Mouse (Mus musculus) lung, postnatal 0 days (tissue): ENCODE data around the gene Bspry. TPM values are rescaled to one million over a fixed set of nuclear protein-coding genes. Genes with fewer than 3 reads are reported as not detected.

Experiments used
- ATAC-seq: fragments of 200-750 bp; cut with Nextera tagmentation; 2 replicates; pipeline ENCODE4 v1.8.0; 2017; ENCODE audit warnings: moderate library complexity
- DNase-seq: peaks from one replicate; pipeline ENCODE4 v3.0.0-alpha.2; 2016; ENCODE audit warnings: low spot score
- H3K27ac ChIP-seq: fragments of 300-500 bp; sonication (generic); 2 replicates; pipeline ENCODE4 v1.5.1; 2014; ENCODE audit warnings: antibody characterized with exemption, mild to moderate bottlenecking, low read length, mixed read lengths
- H3K27me3 ChIP-seq: fragments of 300-500 bp; sonication (generic); replicated peaks from 2 replicates; pipeline ENCODE4 v1.6.1; 2014; ENCODE audit warnings: low read length, mixed read lengths; ENCODE audit not compliant: insufficient read depth
- H3K36me3 ChIP-seq: fragments of 300-500 bp; sonication (generic); 2 replicates; pipeline ENCODE4 v1.6.1; 2014; ENCODE audit warnings: low read length, mixed read lengths; ENCODE audit not compliant: insufficient read depth
- H3K4me1 ChIP-seq: fragments of 300-500 bp; sonication (generic); 2 replicates; pipeline ENCODE4 v1.6.1; 2014; ENCODE audit warnings: antibody characterized with exemption, low read depth, low read length, mixed read lengths; ENCODE audit not compliant: insufficient read depth
- H3K4me2 ChIP-seq: fragments of 300-500 bp; sonication (generic); replicated peaks from 2 replicates; pipeline ENCODE4 v1.6.1; 2014; ENCODE audit warnings: low read depth, mild to moderate bottlenecking, low read length, moderate library complexity, mixed read lengths
- H3K4me3 ChIP-seq: fragments of 300-500 bp; sonication (generic); 2 replicates; pipeline ENCODE4 v1.5.1; 2014; ENCODE audit warnings: low read depth, low read length
- H3K9ac ChIP-seq: fragments of 300-500 bp; sonication (generic); replicated peaks from 2 replicates; pipeline ENCODE4 v1.6.1; 2014; ENCODE audit warnings: low read depth, mild to moderate bottlenecking
- H3K9me3 ChIP-seq: fragments of 300-500 bp; sonication (generic); 2 replicates; pipeline ENCODE4 v1.6.1; 2016; ENCODE audit warnings: low read length, mixed read lengths
- CTCF ChIP-seq: IDR thresholded peaks from 2 replicates; pipeline ENCODE4 v1.5.1; 2016; ENCODE audit warnings: antibody characterized with exemption, mild to moderate bottlenecking
- EP300 ChIP-seq: IDR thresholded peaks from 2 replicates; pipeline ENCODE4 v1.6.1; 2016; ENCODE audit warnings: antibody characterized with exemption, mild to moderate bottlenecking, control low read depth
- WGBS: fragments of 180-500 bp; shearing (Covaris S2); extraction: QIAGEN DNeasy Blood & Tissue Kit; methylation state at CpG from one replicate; pipeline ENCODE4 v1.1.7; 2014; 5-methylcytosine and 5-hydroxymethylcytosine counted together
- polyA plus RNA-seq: library from polyadenylated mRNA; unstranded; fragments of >200 nt; fragmentation: Nextera tagmentation; extraction: Ambion mirVana; gene quantifications from 2 replicates; pipeline ENCODE4 v1.2.1, GENCODE M21; 2015

Bspry gene
- polyA plus RNA-seq, 1 experiment from 2014 or later, result 33.0 TPM

GRCm38 (mm10) chr4:62486162-62486696 is 6.4 kb downstream of the Bspry start:
- no peaks in the 10 kb centered on the region for H3K9me3 ChIP-seq
- no peaks in the 10 kb centered on the region for H3K36me3 ChIP-seq
- no peaks in the 10 kb centered on the region for H3K27me3 ChIP-seq
- H3K9ac ChIP-seq, result no peak overlapping the region
- TF ChIP-seq EP300, result no peak
- no peak for TF ChIP-seq CTCF
- DNase-seq, result peak; percentile 49
- H3K4me1 ChIP-seq, result peaks cover 13% of the 10 kb centered on the region; the same call in 1 of the 2 replicates
- H3K4me2 ChIP-seq, result no peak overlapping the region
- peak; percentile 39; the same call in 1 of the 2 replicates for ATAC-seq
- 0 out of 2 replicates have a peak overlapping the region, but pooled peaks have one; percentile 47 for H3K27ac ChIP-seq
- WGBS, result 80% methylated on average over 15 of the region's 15 CpGs
- H3K4me3 ChIP-seq, result no peak overlapping the region

GRCm38 (mm10) chr4:62487172-62487571 is 7.3 kb downstream of the Bspry start:
- Histone ChIP-seq H3K9me3 (no peaks in the 10 kb centered on the region), H3K4me3 (no peak overlapping the region), H3K4me1 (peaks cover 13% of the 10 kb centered on the region; the same call in 1 of the 2 replicates), H3K4me2 (no peak overlapping the region), H3K9ac (no peak overlapping the region), H3K27me3 (no peaks in the 10 kb centered on the region), H3K27ac (no peak overlapping the region), H3K36me3 (no peaks in the 10 kb centered on the region)
- DNase-seq (peak; percentile 63), ATAC-seq (peak; percentile 74)
- 81% methylated on average over 5 of the region's 5 CpGs for WGBS
- TF ChIP-seq CTCF (no peak), EP300 (no peak)

GRCm38 (mm10) chr4:62487914-62488313 is 8.1 kb downstream of the Bspry start:
- DNase-seq (no peak), ATAC-seq (no peak)
- Histone ChIP-seq H3K4me3 (no peak overlapping the region), H3K27ac (peak overlapping the region; percentile 54), H3K27me3 (no peaks in the 10 kb centered on the region), H3K4me1 (peaks cover 13% of the 10 kb centered on the region; the same call in 1 of the 2 replicates), H3K36me3 (no peaks in the 10 kb centered on the region), H3K9ac (no peak overlapping the region), H3K4me2 (no peak overlapping the region), H3K9me3 (no peaks in the 10 kb centered on the region)
- TF ChIP-seq CTCF, result no peak
- no peak for TF ChIP-seq EP300
- 92% methylated on average over 2 of the region's 2 CpGs for WGBS

GRCm38 (mm10) chr4:62492682-62493081 is 12.8 kb downstream of the Bspry start:
- no peak overlapping the region for H3K9ac ChIP-seq
- H3K27me3 ChIP-seq, result no peaks in the 10 kb centered on the region
- H3K4me1 ChIP-seq, result peaks cover 3% of the 10 kb centered on the region; the same call in 1 of the 2 replicates
- TF ChIP-seq EP300, result no peak
- no peak for TF ChIP-seq CTCF
- H3K36me3 ChIP-seq, result no peaks in the 10 kb centered on the region
- no peak overlapping the region for H3K4me2 ChIP-seq
- 66% methylated on average over 2 of the region's 2 CpGs for WGBS
- H3K27ac ChIP-seq, result no peak overlapping the region
- DNase-seq (no peak), ATAC-seq (no peak)
- H3K4me3 ChIP-seq, result no peak overlapping the region
- no peaks in the 10 kb centered on the region for H3K9me3 ChIP-seq

GRCm38 (mm10) chr4:62494230-62494629 is 14.4 kb downstream of the Bspry start:
- DNase-seq (no peak), ATAC-seq (no peak)
- Histone ChIP-seq H3K4me2 (no peak overlapping the region), H3K4me3 (no peak overlapping the region), H3K27me3 (no peaks in the 10 kb centered on the region), H3K36me3 (no peaks in the 10 kb centered on the region), H3K4me1 (no peaks in the 10 kb centered on the region), H3K27ac (no peak overlapping the region), H3K9ac (no peak overlapping the region), H3K9me3 (no peaks in the 10 kb centered on the region)
- TF ChIP-seq EP300, result no peak
- TF ChIP-seq CTCF, result no peak
- 59% methylated on average over 9 of the region's 9 CpGs for WGBS

- no peak for TF ChIP-seq EP300
- TF ChIP-seq CTCF, result no peak
- 0 out of 2 replicates have a peak, but pooled peaks cover 3% of the 10 kb centered on the region for H3K4me1 ChIP-seq
- no peak overlapping the region for H3K9ac ChIP-seq
- H3K4me2 ChIP-seq, result no peak overlapping the region
- no peaks in the 10 kb centered on the region for H3K9me3 ChIP-seq
- ATAC-seq, result peak; percentile 41
- peak; percentile 66 for DNase-seq
- peak overlapping the region; percentile 47; the same call in 1 of the 2 replicates for H3K27ac ChIP-seq
- H3K4me3 ChIP-seq, result no peak overlapping the region
- no peaks in the 10 kb centered on the region for H3K27me3 ChIP-seq
- H3K36me3 ChIP-seq, result no peaks in the 10 kb centered on the region
- WGBS, result 57% methylated on average over 8 of the region's 8 CpGs
Measured at GRCm38 (mm10) chr4:62495946-62496345, 16.1 kb downstream of the Bspry start.
